Mouse (Mus musculus): Measurements from ENCODE around the gene Dcst1. TPM values are rescaled to one million over a fixed set of nuclear protein-coding genes. Genes with fewer than 3 reads are reported as not detected.

The Dcst1 gene
- total RNA-seq, 2 experiments from 2014 or later, result not detected

DNA sequence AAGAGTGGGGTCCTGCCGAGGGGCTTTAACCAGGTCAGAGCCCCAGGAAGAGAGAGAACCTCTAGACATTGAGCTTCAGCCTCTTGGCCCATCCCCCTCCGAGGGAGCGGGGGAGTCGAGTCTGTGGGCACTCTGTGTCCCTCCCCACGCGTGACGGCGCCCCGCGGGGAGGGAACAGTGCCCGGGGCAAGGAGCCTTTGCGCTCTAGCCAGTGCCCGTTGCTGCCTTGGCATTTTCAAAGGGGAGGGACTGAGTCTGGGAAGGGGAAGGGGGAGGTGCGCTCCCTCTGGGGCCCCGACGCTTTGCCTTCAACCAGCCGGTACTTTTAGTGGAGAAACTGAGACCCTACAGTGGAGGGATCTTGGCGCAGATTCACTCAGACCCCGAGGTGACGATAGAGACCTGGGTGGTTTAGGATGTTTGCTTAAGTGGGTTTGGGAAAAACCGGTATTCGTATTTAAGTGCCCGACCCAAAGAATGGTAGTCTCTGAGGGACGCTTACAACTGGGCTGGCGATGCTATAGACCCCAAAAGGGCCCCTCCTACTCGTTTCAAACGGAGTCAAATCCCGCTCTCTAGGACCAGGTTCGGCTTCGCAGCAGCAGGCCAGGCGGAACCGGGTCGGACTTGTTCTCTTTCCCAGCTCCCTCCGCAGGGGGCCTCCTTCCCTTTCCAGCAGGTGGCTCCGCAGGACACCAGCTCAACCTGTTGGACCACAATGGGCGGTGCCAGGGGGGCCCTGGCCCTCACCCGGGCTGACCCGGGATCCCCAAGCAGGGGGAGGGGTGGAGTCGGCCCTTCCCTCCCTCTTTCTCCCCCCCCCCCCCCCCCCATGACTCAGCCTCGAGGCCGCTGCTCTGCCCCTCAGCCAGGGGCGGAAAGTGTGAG lies 29.2 kb upstream of the Dcst1 start, which contains the start of gene Zbtb7b:
TSS of gene Zbtb7b (minus strand) at position 771 of the 888 bp plus-strand sequence.
- peak; percentile 41 for TF ChIP-seq CTCF (conservative IDR thresholded peaks at IDR 0.05)
- DNase-seq (ENCODE audit: low spot score in 2 of 2), result peak; percentile 52 to 62

DNA sequence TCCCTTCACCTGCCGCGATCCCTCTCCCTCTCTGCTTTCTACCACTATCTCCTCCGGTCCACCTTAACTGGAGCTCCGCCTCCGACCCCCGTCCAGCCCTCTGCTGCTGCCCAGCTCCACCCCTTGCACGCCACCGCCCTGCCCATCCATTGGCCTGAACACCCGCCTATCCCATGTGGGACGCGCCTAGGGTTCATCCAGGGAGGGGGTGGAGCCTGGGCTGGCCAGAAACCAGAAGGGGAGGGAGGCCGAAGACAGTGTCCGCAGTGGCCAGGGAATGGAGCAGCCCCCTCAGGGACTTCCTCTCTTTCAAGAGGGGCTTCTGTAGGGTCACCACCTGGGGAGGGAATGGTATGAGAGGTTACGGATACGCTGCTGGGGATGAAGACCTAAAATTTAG lies 28.6 kb upstream of the Dcst1 start:
- H3K27ac ChIP-seq, result peak overlapping the region; percentile 94
- no peak for TF ChIP-seq CTCF (conservative IDR thresholded peaks at IDR 0.05)
- peak overlapping the region; percentile 70 for H3K4me3 ChIP-seq
- DNase-seq (ENCODE audit: low spot score in 2 of 2), result peak; percentile 94 to 96

More for the DNA sequence above, 29.2 kb upstream of the Dcst1 start, which contains the start of gene Zbtb7b:
- H3K4me3 ChIP-seq, result peak within 1 kb of the TSS; percentile 70
- H3K27ac ChIP-seq, result peak within 1 kb of the TSS; percentile 94

DNA sequence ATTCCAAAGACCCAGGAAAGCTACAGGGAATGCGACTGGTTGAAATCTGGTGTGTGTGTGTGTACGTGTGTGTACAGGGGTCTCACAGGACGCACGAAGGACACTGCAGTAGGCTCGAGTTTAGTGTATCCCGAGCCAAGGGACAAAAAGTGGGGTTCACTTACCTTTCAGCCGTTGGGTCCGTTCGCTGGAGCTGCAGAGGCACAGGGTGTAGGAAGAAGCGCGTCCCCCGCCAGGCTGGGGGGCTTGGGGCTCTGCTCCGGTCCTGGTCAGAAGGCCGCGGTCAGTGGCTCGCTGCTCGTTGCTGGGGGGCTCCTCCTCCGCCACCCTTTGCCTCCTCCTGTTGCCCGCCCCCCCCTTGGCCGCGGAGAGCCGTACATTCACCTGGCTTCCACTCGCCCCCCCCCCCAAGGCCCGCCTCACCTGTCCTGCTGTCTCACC lies 27.8 kb upstream of the Dcst1 start:
- Histone ChIP-seq H3K27ac (peak overlapping the region; percentile 92), H3K4me3 (peak overlapping the region; percentile 66)
- no peak for TF ChIP-seq CTCF (conservative IDR thresholded peaks at IDR 0.05)
- DNase-seq (ENCODE audit: low spot score in 2 of 2), result no peak

DNA sequence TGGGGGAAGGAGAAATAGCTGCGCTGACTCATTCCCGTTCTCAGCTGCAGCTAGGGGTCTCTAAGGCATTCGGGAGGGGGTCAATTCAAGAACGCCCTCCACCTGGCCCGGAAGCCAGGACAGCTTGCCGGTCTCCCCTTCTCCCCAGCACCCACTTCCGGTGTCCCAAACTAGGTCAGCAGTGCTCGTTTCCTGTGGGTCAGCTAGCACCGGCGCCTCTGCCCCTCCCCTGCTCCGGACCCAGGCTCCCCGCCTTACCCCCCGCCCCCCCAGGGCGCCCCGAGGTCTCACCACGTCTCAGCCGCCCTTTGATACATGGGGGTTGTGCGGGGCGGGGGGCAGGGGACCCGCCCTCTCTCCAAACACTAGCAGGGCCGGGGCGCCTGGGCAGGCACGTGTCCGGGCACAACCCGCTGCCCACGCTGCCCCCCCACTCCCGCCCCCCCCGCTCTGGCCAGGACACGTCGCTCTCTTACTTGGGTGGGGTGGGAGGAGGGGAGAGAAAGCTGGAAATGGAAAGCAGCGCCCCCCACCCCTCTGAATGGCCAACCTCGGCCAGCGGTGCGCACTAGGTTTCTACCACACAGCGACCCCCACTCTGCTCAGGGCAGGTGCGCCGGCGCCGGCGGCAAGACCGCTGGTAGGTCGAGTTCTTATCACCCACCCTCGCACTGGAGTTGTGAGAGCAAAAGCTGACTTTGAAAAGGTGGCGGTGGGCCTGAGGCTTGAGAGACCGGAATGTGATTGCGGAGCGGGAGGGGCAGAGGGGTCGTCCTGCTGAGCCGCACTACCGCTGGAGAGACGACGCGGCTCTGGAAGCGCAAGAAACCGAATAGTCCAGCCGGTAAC lies 26.8 kb upstream of the Dcst1 start:
- peak overlapping the region; percentile 92 for H3K27ac ChIP-seq
- no peak for TF ChIP-seq CTCF (conservative IDR thresholded peaks at IDR 0.05)
- no peak for DNase-seq (ENCODE audit: low spot score in 2 of 2)
- peak overlapping the region; percentile 66 for H3K4me3 ChIP-seq

DNA sequence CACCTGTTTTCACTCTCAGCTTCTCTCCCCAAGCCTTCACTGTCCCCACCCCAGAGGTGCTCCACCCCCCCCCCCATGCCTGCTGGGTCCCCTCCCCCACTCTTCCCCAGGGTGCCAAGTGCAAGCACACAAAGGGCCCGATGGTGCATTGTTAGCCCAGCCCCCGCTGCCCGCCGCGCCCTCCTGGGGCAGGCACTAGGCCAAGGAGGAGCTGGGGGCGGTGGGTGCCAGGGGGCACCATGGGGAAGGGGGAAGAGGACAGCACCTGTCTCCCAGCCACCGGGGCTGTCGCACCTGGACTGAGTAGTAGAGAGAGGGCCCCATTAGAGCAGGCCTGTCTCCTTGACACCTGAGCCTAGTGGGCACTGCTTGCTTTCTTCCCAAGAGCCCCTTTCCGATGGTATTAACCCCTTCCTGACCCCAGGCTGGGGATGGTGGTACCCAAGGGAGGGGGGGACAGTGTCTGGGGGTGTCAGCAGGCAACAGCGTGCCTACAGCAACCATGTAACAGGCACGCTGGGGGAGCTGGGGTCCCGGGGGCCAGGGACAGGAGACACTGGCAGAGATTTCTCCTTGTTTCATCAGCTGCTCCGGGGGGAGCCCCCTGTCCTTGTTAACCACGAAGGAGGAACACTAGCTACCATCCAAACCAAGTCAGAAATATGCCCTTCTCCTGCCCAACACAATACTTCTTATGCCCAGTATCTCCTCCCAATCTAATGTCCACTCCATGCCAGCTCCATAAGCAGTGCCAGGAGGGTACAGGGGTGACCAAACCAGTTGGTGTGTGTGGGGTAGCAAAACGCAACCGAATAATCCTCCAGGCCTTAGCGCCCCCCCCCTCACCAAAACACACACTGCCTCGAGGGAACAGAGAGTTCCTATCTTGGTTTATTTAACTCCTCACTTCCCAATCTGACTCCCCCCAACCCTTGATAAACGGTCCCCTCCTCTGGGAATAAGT lies 25.9 kb upstream of the Dcst1 start:
- TF ChIP-seq CTCF (conservative IDR thresholded peaks at IDR 0.05), result no peak
- Histone ChIP-seq H3K27ac (peak overlapping the region; percentile 92), H3K4me3 (peak overlapping the region; percentile 66)
- DNase-seq (ENCODE audit: low spot score in 2 of 2), result no peak

DNA sequence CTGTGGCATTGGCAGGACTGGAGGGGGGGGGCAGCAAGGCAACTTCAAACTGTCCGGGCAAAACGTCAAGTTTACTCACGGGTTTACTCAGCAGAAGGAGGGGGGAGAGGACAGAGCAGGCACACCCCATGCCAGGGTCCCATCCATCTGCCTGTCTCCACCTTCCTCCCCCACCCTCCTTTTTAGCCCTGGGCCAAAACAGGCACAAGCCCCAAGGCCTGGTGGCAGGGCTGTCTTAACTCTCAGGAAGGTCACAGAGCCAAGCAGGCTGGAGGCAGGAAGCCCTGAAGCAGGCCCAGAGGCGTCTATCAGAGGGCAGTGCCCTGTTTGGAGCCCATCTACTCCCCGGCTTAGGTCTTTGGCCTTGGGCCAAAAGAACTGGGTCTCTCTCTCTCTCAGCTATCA lies 25.1 kb upstream of the Dcst1 start:
- Histone ChIP-seq H3K27ac (peak overlapping the region; percentile 92), H3K4me3 (no peak overlapping the region; the same call in 1 of the 2 replicates)
- no peak for DNase-seq (ENCODE audit: low spot score in 2 of 2)
- no peak for TF ChIP-seq CTCF (conservative IDR thresholded peaks at IDR 0.05)

DNA sequence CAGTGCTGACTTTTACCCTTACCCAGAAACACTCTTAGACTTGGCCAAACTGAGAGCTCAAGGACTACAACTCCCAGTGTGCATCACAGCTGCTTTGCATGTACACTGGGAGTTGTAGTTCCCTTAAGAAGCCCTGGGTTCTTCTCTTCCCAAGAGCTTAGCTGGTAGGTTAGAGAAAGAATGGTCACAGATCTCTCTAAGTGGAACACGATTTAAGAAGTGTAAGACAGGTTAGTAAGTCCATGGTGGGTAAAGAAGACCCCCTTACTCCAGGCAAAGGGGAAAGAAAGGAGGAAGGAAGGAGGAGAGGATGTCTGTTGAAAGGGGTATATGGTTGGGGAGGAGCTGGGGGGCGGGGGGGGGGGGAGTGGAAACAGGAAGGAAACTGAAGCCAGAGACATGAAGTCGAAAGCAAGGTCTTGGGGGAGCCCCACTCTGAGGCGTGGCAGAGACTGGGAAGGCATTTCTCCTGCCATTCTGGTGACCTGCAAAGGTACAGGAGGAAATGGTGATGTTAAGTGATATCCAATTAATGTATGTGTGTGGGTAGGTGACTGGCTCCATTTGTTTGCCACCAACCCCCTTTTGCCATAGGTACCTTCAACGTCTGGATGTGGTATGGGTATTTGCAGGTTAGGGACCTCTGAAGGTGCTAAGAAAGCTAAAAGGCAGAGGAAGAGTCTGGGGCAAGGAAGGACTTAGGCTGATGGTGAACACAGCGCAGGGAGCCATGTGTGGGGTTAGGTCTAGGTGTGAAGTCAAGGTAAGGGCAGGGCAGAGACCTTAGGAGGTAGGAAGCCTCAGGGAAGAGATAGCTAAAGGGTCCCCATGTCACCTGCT lies 24.1 kb upstream of the Dcst1 start:
- H3K4me3 ChIP-seq, result no peak overlapping the region
- no peak for DNase-seq (ENCODE audit: low spot score in 2 of 2)
- no peak for TF ChIP-seq CTCF (conservative IDR thresholded peaks at IDR 0.05)
- peak overlapping the region; percentile 92 for H3K27ac ChIP-seq

DNA sequence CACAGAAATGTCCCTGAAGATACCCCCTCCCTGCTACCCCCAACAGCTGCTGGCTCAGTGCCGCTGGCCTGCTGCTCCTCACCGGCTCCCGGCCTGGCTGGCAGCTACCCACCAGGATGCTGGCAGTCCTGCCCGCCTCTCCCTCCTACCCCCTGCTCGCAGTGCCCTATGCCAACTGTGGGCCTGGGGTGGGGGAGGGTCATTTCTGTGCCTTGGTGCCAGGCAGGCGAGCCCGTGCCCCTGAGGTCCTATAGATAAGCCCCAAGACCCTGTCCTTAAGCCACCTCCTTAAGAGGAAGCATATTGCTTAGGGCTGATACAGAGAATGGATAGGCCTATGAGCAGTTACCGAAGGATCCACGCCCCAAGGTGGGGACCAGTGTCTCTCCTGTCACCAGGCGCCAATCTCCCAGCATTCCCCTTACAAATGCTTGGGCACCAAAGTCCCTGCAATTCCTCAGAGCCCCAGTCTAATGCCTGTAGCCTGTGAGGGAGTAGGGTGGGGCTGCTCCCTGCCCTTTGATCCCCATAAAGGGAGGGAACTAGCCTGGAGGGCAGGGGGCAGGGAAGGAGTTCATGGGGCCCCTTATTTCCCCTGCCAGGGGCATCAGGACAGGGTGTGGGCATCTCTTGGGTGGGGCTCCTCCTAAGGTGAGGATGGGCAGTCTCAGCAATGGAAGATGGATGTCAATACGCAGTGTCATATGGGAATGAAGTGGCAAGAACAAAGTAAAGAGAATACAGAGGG lies 23.3 kb upstream of the Dcst1 start:
- Histone ChIP-seq H3K27ac (peak overlapping the region; percentile 75), H3K4me3 (no peak overlapping the region)
- no peak for TF ChIP-seq CTCF (conservative IDR thresholded peaks at IDR 0.05)
- peak; percentile 55 to 61 for DNase-seq (ENCODE audit: low spot score in 2 of 2)

DNA sequence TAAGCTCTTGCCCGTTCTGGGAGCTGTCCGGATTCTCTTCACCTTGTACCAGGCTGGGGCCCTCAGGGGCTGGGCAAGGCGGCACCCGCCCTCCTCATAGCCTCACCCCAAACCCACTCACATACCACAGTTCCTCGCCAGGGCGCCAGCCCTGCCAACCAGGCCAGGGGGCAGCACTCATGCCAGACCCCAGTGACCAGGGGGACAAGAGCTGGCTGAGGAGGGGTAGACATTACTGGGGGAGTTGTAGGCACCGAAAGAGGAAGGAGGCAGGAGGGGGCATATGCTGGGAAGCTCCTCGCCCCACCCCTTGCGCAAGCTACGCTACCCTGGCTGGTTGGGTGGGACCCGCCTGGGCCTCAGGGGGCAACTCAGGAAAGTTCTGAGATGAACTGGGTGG lies 22.6 kb upstream of the Dcst1 start:
- no peak overlapping the region for H3K4me3 ChIP-seq
- no peak for DNase-seq (ENCODE audit: low spot score in 2 of 2)
- TF ChIP-seq CTCF (conservative IDR thresholded peaks at IDR 0.05), result no peak
- peak overlapping the region; percentile 75 for H3K27ac ChIP-seq
